Mouse (Mus musculus) frontal cortex, postnatal 14 days (tissue): ENCODE results near the gene Tbc1d32.
A peak's percentile ranks its signal among the peaks of the same experiment; 100 is the strongest.
"Not testable (repeated sequence)": the region's sequence is repeated elsewhere in the genome, so short reads cannot be mapped to it uniquely, and the experiment has no call there.

Source experiments
- DNase-seq, 2 experiments: peaks; one replicate each; pipeline ENCODE4 v3.0.0; 2022; ENCODE audit warnings: low spot score in 2 of 2

Gene Tbc1d32

DNA sequence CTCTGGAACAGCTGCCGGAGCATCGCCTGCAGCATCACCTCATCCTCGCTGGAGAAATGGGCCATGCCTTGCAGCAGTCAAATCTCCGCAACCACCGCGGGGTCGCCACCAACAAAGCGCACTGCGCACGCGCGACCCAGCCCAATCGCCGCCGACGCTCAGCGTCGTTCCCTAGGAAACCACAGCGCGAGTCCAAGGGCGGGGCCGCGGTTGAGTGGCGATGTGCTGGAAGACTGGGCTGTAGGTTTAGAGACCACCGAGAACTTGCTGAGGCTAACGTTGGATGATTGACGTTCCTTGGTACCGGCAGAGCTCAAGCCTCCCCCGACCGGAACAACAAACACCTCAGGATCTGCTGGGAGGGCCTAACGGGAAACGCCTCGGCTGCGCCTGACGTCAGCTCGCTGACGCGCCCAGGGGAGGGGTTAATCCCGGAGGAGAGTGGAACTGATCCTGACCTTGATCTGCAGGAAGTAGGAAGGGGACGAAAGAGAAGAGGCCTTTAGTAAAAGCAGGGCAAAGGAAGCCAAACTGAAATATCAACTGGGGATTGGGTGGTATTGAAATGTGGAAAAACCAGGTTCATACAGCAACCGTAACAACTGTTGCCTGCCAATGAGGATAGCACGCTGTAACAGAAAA, at the start of gene Tbc1d32:
Tbc1d32 (minus strand) TSS at position 122 of the 642 bp plus-strand sequence.
- DNase-seq = peak; percentile 83 to 90

DNA sequence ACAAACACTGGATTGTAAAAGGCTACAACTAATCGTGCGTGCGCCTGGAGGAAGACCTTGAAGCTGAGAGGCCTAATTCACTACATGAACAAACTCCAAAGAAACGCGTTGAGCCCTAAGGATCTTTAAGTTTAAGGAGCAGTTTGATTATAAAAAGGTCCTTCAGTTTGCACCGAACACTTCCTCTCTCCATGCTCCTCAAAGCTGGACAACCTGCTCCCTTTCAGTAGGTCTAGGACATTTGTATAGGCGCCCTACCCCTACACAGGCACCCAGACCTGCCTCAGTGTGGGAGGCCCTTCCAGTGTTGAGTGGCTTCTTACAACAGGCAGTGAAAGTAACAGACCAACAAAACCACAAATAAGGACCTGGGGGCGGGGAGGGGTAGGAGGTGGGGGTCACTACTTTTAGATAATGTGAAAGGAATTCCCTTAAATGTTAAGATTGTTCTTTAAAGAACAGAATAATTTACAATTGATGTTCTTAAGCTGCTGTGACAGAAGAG, 666 bp downstream of the Tbc1d32 start:
- DNase-seq = no peak

DNA sequence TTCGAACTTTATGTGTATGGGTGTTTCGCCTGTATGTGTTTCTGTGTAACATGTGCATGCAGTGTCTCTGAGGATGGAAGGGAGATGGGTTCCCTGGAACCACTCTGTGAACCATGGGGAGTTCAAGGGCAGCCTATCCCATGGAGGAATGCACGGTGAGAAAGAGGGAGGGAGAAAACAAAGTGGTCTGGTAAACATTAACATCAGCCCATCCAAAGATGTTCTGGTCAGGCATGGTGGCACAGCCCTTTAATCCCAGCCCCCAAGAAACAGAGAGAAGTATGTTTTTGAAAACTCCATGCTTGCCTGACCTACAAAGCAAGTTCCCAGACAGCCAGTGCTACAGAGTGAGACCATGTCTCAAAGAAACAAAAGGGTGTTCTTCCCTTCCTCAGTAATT, 12.7 kb downstream of the Tbc1d32 start:
- no peak for DNase-seq

DNA sequence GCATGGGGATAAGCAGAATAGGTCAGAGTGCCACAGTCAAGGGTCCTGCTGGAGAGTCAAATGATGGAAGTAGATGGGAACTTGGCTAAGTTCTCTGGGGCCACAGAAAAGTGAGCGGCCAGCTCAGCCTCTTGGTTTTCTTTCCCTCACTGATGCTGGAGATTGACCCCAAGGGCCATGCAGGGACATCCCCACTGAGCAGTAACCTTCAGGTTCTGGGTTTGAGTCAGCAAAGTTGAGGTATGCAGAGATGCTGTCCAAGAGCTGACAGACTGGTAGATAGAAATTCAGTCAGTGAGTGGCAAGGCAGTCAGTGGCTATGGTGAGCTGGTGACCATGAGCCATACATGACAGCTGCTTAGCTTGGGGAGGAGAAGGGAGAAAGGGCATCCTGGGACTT, 18.1 kb downstream of the Tbc1d32 start:
- no peak for DNase-seq

DNA sequence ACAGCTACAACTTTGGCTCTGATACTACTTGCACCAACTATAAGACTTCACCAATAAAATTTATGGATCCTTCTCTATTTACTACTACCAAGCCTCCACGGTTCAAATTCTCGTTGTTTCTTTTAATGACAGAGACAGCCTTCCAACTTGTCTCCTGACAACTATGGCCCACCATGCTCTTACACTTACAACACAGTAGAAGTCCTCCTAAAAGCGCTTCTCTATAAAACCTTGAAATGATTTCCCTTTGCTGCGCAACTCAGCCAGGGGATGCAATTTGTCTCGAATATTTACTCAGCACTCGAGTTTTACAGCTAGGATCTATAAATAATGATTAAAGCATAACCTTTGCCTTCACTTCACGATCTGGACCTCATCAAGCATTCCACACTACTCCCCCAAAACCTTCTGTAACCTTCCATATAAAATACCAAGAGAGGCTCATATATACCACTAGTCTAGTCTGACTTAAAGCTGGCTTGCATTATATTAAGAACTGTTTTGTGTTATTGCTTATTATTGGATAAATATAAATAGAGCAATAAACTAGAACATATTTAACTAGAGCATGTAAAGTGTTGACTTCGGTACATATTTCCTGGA, 21.6 kb downstream of the Tbc1d32 start:
- no peak for DNase-seq

DNA sequence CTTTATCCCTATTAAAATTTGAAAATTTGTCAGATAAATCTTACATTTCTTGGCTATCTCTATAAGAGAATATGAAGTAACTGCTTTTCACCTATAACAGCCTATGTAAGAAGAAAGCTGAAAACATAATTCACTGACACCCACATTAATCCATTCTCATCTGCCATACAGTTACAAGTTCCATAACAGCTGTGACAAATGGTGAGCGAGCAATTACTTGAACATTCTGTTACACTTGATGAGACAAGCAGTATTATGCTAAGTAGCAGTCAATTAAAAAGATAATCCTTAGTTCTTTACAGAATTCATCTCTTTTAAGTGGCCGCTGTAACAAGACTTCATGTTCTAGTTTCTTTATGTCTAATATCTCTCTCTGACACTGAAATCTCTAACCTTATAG, 24.1 kb downstream of the Tbc1d32 start:
- DNase-seq = no peak

DNA sequence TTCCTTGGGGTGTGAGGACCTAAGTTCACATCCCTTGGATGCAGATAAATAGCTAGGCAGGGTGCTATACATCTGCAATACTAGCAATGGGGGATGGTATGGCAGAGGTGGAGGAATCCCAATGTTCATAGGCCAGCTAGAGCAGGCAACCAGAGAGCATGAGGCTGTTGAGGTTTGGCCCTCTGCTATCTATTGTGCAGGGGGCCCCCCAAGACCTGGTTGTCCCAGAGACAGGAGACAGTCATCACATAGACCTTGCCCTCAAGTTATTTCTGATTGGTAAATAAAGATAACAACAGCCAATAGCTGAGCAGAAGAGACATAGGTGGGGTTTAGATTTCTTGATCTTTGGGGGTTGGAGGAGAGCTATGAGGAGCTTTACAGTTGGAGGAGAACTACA, 28.6 kb downstream of the Tbc1d32 start:
- no peak for DNase-seq

DNA sequence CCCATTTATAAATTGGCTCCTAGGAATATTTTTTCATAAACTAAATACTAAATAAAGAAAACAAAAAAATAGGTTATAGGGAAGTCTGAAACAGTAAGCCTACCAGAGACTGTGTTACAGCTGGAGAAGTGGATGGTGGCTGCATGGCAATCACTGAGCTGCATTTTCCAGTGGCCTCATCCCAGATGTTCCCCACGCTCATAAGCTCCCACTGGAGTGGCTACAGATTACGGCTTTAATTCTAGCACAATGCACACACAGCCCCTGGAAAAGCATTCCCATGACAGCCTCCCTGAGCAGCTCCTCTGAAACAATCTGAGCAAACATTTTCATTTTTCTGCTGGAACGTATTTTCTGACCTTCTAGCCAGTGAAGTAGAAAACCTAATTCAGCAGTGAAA, 29.8 kb downstream of the Tbc1d32 start:
- DNase-seq = no peak

DNA sequence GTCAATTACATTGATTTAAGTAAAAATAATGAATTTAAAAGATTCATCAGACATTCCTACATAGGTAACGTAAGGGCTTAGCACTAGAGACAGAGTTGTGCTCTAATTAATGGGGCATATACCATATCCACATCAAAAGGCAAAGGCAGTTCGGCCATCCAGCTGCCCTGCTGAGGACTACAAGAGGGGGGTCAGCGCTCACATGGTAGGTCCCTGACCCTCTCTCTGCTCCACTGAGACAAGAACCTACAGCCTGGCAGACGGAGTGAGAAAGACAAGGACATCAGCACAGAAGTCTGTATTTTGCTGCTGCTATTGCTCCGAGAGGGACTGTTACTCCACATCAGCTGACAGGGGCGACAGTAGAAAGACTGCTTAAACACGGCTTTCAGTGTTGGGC, 34.2 kb downstream of the Tbc1d32 start:
- no peak for DNase-seq

DNA sequence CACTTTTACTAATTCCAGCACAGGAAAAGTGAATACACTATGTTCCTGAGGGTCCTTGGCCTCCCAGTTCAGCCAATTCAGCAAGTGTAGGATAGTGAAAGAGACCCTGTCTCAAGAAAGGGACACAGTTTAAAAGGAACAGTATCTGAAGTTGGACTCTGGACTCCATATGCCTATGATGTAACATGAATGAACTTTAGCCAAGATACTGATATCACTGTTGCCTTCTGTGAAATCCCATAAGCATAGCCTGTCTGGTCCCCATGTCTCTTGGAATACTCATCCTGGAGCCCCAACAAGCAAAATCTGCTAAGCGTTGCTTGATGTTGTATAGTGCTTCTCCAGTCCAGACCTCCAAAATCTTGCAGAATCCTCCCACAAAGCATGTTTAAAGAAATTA, 46.8 kb downstream of the Tbc1d32 start:
- no peak for DNase-seq

DNA sequence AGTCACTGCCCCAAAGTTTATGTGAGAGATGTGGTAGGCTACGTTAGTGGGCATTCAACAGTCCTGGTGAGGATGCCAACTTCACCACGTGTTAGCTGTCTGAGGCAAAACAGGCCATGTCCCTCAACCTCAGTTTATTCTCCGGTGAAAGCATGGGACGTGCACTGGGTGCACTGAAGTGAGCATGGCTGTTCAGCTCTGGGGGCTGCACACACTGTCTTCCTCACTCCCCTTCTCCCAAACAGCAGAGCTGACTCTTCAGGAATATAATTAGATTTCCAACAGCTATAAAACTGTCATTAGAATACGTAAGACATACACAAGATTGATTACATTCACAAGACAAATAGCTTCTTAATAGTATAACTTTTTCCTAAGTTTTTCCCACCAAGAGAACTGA, 55.3 kb downstream of the Tbc1d32 start:
- no peak for DNase-seq

DNA sequence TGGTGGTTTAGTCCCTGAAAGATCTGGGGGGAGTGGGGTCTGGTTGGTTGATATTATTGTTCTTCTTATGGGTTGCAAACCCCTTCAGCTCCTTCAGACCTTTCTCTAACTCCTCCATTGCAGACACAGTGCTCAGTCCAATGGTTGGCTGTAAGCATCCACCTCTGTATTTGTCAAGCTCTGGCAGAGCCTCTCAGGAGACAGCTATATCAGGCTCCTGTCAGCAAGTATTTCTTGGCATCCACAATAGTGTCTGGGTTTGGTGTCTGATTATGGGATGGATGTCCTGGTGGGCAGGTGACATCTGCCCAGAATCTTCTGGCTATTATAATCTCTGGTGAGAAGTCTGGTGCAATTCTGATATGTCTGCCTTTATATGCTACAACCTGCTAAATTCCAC, 60.8 kb downstream of the Tbc1d32 start:
- not testable (repeated sequence) for DNase-seq

DNA sequence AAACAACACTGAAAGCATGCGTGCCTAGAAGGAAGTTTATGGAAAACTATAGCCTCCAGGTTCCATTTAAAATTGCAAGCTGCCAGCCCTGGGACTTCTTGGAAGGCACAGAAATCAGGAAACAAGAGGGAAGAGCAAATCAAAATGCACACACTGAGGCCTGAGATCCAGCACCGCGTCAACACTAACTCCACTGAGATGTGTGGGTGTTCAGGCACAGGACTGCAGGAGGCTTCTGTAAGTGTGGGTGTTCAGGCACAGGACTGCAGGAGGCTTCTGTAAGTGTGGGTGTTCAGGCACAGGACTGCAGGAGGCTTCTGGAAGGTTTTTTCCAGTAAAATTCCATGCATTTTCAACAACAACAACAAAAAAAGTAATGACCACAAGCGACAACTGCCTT, 62.7 kb downstream of the Tbc1d32 start:
- no peak for DNase-seq

DNA sequence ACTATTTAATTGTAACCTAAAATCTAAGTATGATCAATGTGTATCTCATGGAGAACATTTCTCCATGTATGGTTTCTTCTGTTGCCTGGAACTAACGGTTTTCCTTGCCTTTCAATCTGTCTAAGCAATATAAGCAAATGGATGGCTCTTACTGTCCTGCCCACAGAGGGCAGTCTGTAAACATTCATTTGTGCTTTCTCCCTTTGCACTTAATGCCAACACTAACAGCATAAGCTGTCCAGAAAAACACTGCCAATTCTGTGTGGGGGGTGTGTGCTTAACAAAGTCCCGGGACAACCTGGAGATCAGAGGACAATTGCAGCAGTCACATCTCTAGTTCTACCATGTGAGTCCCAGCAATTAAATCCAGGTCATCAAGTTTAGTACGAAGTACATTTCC, 64.1 kb downstream of the Tbc1d32 start:
- DNase-seq = no peak

DNA sequence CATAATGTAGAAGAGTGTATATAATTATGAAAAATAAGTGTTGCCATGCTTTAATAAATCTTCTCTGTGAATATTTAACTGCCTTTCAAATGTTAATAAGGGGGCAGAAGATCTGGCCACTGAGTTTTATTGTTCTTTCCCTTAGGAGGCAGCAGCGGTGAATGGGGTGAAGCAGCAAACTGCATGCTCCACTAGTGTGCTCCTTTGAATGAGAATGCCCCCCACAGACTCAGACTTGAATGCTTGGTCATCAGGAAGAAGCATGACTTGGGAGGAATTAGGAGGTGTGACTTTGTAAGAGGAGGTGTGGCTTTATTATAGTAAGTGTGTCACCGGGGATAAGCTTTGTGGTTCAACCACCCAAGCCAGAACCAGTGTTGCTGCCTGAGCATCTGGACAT, 69.7 kb downstream of the Tbc1d32 start:
- no peak for DNase-seq

DNA sequence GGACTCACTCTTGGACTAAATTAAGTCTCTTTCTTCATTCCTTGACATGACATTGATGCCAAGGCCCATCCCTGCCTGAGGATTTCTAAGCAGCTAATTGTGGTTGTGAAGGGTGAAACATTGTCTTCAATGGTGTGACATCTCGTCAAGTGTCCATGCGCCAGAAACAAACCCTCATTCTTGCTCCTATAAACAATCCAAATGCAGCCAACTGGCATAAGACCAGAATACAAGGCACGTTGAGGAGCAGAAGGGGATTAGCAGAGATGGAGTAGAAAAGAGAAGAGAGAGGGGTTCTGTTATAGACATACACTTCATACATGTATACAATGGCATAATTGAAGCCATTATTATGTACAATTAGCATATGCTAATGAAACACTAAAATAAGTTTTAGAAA, 70.3 kb downstream of the Tbc1d32 start:
- DNase-seq = no peak

DNA sequence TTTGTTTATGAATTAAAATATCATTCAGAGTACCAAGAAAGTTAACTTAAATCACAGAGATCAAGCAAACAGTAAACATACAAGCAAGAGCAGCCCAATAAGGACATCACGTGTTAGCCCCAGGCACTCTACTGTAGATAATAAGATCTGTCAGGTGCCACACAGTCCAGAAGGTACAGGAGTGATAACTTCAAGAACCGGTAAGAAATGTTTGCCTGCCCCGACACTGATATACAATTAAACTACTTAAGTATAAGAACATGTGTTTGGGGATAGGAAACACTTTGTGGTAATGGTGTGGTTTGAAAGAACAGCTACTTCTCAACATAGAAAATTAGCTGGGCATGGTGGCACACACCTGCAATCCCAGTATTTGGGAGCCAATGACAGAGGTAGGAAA, 71.5 kb downstream of the Tbc1d32 start:
- no peak for DNase-seq

DNA sequence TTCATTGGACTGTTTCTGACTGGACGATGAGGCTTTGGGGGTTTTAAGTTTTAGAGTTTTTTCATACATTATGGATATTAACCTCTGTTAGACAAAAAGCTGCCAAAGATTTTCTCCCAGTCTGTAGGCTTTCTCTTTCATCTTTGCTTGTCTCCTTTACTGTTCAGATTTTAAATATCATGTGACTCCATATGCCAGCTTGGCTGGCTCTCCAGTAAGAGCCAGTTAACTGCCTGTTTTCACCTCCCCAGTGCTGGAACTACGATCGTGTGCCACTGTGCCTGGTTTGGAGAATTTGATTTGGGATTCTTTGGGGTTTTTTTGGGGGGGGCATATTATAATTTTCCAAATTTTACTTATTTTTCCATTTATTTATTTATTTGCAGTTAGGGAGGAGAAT, 79.6 kb downstream of the Tbc1d32 start:
- DNase-seq = no peak

DNA sequence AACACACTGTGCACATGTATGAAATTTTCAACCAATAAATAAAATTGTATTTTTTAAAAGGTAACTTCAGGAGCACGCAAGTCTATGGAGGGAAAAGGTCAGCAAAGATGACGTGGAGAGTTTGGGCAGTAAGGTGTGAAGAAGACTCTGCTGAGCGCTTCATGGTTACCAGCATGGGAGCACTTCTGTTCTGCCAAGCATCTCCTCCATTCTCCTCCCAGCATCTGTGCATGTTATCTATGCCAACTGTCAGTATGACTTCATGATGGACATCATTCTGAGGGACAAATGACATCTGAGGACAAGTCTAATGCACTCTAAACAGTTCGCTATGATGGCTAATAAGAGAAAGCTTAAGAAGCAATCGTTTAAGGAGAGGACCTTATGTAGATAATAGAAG, 91.3 kb downstream of the Tbc1d32 start:
- no peak for DNase-seq

DNA sequence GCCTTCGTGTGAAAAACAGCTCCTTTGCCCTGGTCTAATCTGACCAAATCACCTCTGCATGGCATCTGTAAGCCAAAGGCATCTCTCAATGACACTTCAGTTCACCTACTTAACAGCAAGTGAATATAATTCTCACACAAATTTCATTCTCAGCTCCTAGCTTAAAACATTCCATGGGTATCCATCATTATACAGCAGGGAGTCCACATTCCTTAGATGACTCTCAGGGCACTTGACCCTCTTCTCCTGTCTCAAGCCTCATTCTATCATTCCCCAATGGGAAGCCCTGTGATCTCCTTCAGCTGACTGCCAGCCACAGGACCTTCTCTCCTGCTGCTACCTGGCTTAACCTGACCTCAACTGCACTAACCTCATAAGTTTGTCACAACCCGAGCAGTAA, 98.8 kb downstream of the Tbc1d32 start:
- DNase-seq = no peak

DNA sequence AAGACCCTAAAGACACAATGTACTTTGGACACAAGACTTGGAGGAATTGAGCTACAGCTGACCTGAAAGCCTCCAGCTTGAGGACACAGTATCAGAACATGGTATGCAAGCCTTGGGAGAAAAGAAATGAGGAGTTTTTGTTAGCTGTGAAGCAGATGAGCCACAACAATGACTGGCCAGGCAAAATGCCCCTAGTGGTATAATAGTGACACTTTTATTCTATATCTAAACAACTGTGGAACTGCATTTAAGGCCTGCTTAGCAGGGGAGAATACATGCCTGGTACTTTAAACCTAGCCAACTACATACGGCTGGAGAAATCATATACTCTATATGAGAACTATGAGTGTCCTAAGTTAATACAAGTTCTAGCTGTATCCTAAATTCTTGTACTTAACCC, 101.5 kb downstream of the Tbc1d32 start:
- DNase-seq = no peak

DNA sequence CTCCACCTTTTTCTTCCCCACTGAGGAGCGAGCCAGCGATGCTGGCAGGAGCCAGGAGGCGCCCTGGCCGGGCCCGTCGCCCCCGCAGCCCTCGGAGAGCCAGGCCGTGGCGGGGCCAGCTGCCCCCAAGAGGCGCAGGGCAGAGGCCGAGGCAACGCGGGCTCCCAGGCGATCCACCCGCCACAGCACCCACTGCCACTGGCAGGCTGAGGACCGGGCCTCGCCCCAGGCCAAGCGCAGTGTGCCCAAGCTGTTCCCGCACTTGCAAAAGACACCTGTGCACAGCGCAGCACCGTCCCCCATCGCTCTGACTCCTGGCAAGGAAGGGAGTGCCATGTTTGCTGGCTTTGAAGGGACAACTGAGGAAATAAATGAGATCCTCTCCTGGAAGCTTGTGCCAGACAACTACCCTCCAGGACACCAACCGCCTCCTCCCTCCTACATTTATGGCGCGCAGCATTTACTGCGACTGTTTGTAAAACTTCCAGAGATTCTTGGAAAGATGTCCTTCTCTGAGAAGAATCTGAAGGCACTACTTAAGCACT, 112.8 kb downstream of the Tbc1d32 start:
- peak; percentile 19 to 24 for DNase-seq

DNA sequence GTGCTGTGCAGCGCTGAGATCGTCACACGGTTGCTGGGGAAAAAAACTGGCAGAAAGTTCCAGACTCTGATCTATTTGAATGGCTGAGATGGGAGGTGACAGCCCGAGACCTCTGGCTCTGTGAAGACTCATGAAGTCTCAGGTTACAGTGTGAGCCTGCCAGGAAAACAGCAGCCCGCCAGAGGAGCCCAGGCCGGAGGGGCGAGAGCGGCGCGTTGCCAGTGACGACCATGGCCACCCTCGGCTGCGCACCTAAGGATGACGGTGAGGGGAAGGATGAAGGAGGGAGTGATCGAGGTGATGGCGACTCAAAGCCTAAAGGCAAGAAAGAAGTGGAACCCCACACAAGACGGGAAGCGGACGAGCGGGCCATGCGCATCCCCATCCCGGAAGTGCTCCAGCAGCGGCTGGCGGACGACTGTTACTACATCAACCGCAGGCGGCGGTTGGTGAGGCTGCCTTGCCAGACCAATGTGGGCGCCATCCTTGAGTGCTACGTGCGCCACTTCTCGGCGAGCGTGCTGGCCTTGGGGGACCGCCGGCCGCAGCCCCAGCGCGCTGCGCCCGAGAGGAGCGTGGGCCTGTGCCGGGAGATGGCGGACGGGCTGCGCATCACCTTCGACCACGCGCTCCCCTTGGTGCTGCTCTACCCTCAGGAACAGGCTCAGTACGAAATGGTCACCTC, 113.4 kb downstream of the Tbc1d32 start:
- peak; percentile 61 to 64 for DNase-seq
